Mouse (Mus musculus) ovary, adult 18-20 months (tissue): Measurements from ENCODE around the gene Olfr623.

Experiments used
- DNase-seq: peaks from one replicate; pipeline ENCODE4 v3.0.0; 2022; ENCODE audit warnings: low spot score, mixed read lengths

The Olfr623 gene

DNA sequence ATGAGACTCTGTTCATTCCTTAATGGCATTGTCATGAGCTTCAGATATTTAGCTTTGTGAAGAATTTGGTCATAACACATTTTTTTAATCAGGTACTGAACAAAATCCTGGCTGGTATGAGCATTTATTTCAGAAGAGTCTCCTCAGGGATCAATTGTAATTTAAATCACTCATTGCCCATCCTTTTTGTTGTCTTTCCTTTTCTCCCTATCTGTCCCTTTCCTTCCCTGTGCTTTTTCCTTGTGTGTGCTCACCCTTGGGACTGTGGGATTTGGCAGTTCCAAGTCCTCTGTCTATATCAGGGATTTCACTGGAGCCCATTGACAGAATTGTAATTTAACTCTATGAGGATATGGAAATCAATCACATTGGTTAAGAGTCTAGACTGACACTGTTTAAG, at the start of gene Olfr623:
TSS of gene Olfr623 (minus strand) at position 101 of the 400 bp plus-strand sequence.
- DNase-seq: no peak

- DNase-seq: no peak
Observed at GRCm38 (mm10) chr7:103712024-103712423, 48.5 kb upstream of the Olfr623 start.

- no peak for DNase-seq
Observed at GRCm38 (mm10) chr7:103699469-103699868, 36.0 kb upstream of the Olfr623 start.

DNA sequence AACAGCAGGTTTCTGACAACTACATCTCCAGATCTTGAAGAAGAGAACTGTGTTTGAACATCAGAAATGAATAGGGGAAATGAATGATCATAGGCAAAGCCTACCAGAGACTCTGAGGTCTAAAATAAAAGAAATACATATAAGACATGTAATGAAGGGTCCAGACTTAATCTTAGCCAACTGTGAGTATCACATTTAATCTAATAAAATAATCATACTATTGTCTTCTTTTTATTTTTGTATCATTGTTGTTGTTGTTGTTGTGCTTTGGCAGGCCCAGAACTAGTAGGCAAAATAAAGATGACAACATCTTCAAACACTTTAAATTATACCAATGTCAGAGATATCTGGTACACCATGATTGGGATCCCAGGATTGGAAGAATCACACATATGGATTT, 18.9 kb upstream of the Olfr623 start, which contains the start of gene Olfr625-ps1:
TSS of gene Olfr625-ps1 (plus strand) at position 301 of the 400 bp plus-strand sequence.
- no peak for DNase-seq

- no peak for DNase-seq
Observed at GRCm38 (mm10) chr7:103671091-103671490, 7.6 kb upstream of the Olfr623 start, which contains the start of gene Olfr624. Gene Olfr624, minus strand, starts transcription at chr7:103671191.

- no peak for DNase-seq
Observed at GRCm38 (mm10) chr7:103644070-103644469, 19.4 kb downstream of the Olfr623 start.

- no peak for DNase-seq
Observed at GRCm38 (mm10) chr7:103642602-103643001, 20.9 kb downstream of the Olfr623 start, which contains the start of gene Olfr622. Gene Olfr622, minus strand, starts transcription at chr7:103642702.

DNA sequence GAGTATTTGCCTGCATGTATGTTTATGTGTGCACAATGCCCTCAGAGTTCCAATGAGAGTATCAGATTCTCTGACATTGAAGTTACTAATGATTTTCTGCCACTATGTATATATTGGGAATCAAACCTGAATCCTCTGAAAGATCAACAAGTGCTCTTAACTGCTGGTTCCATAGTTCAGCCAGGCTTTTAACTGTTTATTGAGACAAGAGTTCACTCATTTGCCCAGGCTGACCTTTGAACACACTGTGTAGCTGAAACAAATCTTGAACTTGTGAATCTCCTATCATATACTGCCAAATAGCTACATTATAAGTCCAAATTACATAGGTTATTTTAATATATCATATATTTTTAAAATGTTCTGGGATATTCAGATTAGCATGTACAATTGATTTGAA, 26.7 kb downstream of the Olfr623 start:
- DNase-seq: no peak

GRCm38 (mm10) chr7:103612434-103612833, 51.1 kb downstream of the Olfr623 start, which contains the start of gene Olfr620:
Gene Olfr620, minus strand, starts transcription at chr7:103612534.
- no peak for DNase-seq
